Mouse (Mus musculus) limb, embryonic 14.5 days (tissue): ENCODE results near the gene Gnl1. TPM values are rescaled to one million over a fixed set of nuclear protein-coding genes. Genes with fewer than 3 reads are reported as not detected.
"Not testable (repeated sequence)": the region's sequence is repeated elsewhere in the genome, so short reads cannot be mapped to it uniquely, and the experiment has no call there.

Experiments used
- ATAC-seq: fragments of 200-750 bp; cut with Nextera tagmentation; 2 replicates; pipeline ENCODE4 v1.8.0; 2017; ENCODE audit warnings: low read depth, moderate number of reproducible peaks, moderate TSS enrichment; ENCODE audit not compliant: low FRiP score
- DNase-seq: peaks from one replicate; pipeline ENCODE4 v3.0.0-alpha.2; 2015; ENCODE audit warnings: low spot score
- H3K27ac ChIP-seq: fragments of 300-500 bp; sonication (generic); replicated peaks from 2 replicates; pipeline ENCODE4 v1.5.1; 2014; ENCODE audit warnings: low read depth, mild to moderate bottlenecking, low read length, moderate library complexity, mixed read lengths
- H3K27me3 ChIP-seq: fragments of 300-500 bp; sonication (generic); 2 replicates; pipeline ENCODE4 v1.6.1; 2014; ENCODE audit warnings: low read length, mixed read lengths; ENCODE audit not compliant: control insufficient read depth, insufficient read depth
- H3K36me3 ChIP-seq: fragments of 300-500 bp; sonication (generic); 2 replicates; pipeline ENCODE4 v1.6.1; 2014; ENCODE audit warnings: mild to moderate bottlenecking, low read length, moderate library complexity, mixed read lengths; ENCODE audit not compliant: control insufficient read depth, insufficient read depth
- H3K4me1 ChIP-seq: fragments of 300-500 bp; sonication (generic); 2 replicates; pipeline ENCODE4 v1.6.1; 2014; ENCODE audit warnings: antibody characterized with exemption, low read length, mixed read lengths; ENCODE audit not compliant: control insufficient read depth, insufficient read depth
- H3K4me2 ChIP-seq: fragments of 300-500 bp; sonication (generic); replicated peaks from 2 replicates; pipeline ENCODE4 v1.6.1; 2014; ENCODE audit warnings: low read depth, mild to moderate bottlenecking, low read length, moderate library complexity; ENCODE audit not compliant: severe bottlenecking
- H3K4me3 ChIP-seq: fragments of 300-500 bp; sonication (generic); replicated peaks from 2 replicates; pipeline ENCODE4 v1.5.1; 2014; ENCODE audit warnings: low read length
- H3K9ac ChIP-seq: fragments of 300-500 bp; sonication (generic); 2 replicates; pipeline ENCODE4 v1.6.1; 2014; ENCODE audit warnings: mild to moderate bottlenecking, low read depth, low read length, moderate library complexity; ENCODE audit not compliant: severe bottlenecking
- H3K9me3 ChIP-seq: fragments of 300-500 bp; sonication (generic); 2 replicates; pipeline ENCODE4 v1.6.1; 2016; ENCODE audit warnings: low read length; ENCODE audit not compliant: control insufficient read depth
- POLR2A ChIP-seq: fragments of 200-500 bp; IDR thresholded peaks from 2 replicates; pipeline ENCODE4 v1.8.0; 2012; ENCODE audit warnings: inconsistent platforms, mild to moderate bottlenecking, moderate library complexity, borderline replicate concordance; ENCODE audit not compliant: insufficient read depth, insufficient read length; ENCODE audit errors: extremely low read depth
- WGBS: fragments of 180-500 bp; shearing (Covaris S2); extraction: QIAGEN DNeasy Blood & Tissue Kit; methylation state at CpG from one replicate; pipeline ENCODE4 v1.1.7; 2014; 5-methylcytosine and 5-hydroxymethylcytosine counted together
- polyA plus RNA-seq, 2 experiments: library from polyadenylated mRNA; depleted of rRNA in 1 of 2; stranded (reverse) in 1 of 2; unstranded in 1 of 2; fragments of >200 nt; fragmentation: Nextera tagmentation in 1 of 2; extraction: Ambion mirVana in 1 of 2; gene quantifications; 2 replicates each; pipeline versions ENCODE4 v1.2.1 to v1.2.3; 2012 to 2014

Gnl1 gene
- polyA plus RNA-seq, 2 experiments, result 41.8 to 43.4 TPM

GRCm38 (mm10) chr17:36025901-36026300 lies 46.2 kb downstream of the Gnl1 start:
- Histone ChIP-seq H3K4me1 (no peaks in the 10 kb centered on the region), H3K27ac (no peak overlapping the region), H3K36me3 (no peaks in the 10 kb centered on the region), H3K4me2 (no peak overlapping the region), H3K27me3 (no peaks in the 10 kb centered on the region), H3K9me3 (no peaks in the 10 kb centered on the region), H3K4me3 (no peak overlapping the region), H3K9ac (no peak overlapping the region)
- 64% methylated on average over 4 of the region's 4 CpGs for WGBS
- DNase-seq (no peak), ATAC-seq (no peak)
- TF ChIP-seq POLR2A, result no peak

GRCm38 (mm10) chr17:36027663-36028062 lies 48.0 kb downstream of the Gnl1 start:
- no peak overlapping the region for H3K27ac ChIP-seq
- H3K4me2 ChIP-seq, result no peak overlapping the region
- 0 out of 2 replicates have a peak, but pooled peaks cover 4% of the 10 kb centered on the region for H3K27me3 ChIP-seq
- H3K4me3 ChIP-seq, result no peak overlapping the region
- H3K4me1 ChIP-seq, result no peaks in the 10 kb centered on the region
- H3K9ac ChIP-seq, result no peak overlapping the region
- no peak for TF ChIP-seq POLR2A
- H3K9me3 ChIP-seq, result no peaks in the 10 kb centered on the region
- no peak for ATAC-seq
- DNase-seq, result no peak
- no peaks in the 10 kb centered on the region for H3K36me3 ChIP-seq
- 89% methylated on average over 4 of the region's 4 CpGs for WGBS

- Histone ChIP-seq H3K9me3 (no peaks in the 10 kb centered on the region), H3K9ac (no peak overlapping the region), H3K4me3 (no peak overlapping the region), H3K27me3 (0 out of 2 replicates have a peak, but pooled peaks cover 4% of the 10 kb centered on the region), H3K36me3 (no peaks in the 10 kb centered on the region), H3K4me2 (no peak overlapping the region), H3K4me1 (no peaks in the 10 kb centered on the region), H3K27ac (no peak overlapping the region)
- ATAC-seq (no peak), DNase-seq (no peak)
- TF ChIP-seq POLR2A, result no peak
- 85% methylated on average over 7 of the region's 7 CpGs for WGBS
These were observed 49.4 kb downstream of the Gnl1 start for GRCm38 (mm10) chr17:36028879-36029619.

- H3K4me1 ChIP-seq, H3K4me2 ChIP-seq, ATAC-seq, H3K27me3 ChIP-seq, H3K27ac ChIP-seq, H3K9me3 ChIP-seq, H3K36me3 ChIP-seq, DNase-seq, H3K4me3 ChIP-seq, H3K9ac ChIP-seq: not testable (repeated sequence)
- WGBS, result 66% methylated on average over 2 of the region's 4 CpGs
These were observed 50.5 kb downstream of the Gnl1 start for GRCm38 (mm10) chr17:36030046-36030702.

- H3K9me3 ChIP-seq, ATAC-seq, H3K27ac ChIP-seq, H3K4me1 ChIP-seq, H3K36me3 ChIP-seq, DNase-seq, H3K27me3 ChIP-seq: not testable (repeated sequence)
- H3K4me2 ChIP-seq, result peak overlapping the region; percentile 82
- 72% methylated on average over 4 of the region's 8 CpGs for WGBS
- 0 out of 2 replicates have a peak overlapping the region, but pooled peaks have one; percentile 55 for H3K9ac ChIP-seq
- H3K4me3 ChIP-seq, result peak overlapping the region; percentile 44
These were observed 51.3 kb downstream of the Gnl1 start for GRCm38 (mm10) chr17:36030703-36031582.

GRCm38 (mm10) chr17:36031583-36032331 lies 52.1 kb downstream of the Gnl1 start:
- not testable (repeated sequence) for H3K4me1 ChIP-seq, H3K36me3 ChIP-seq, H3K27ac ChIP-seq, H3K9me3 ChIP-seq, DNase-seq, H3K27me3 ChIP-seq
- peak overlapping the region; percentile 55 for H3K9ac ChIP-seq
- 2% methylated on average over 39 of the region's 40 CpGs for WGBS
- H3K4me2 ChIP-seq, result peak overlapping the region; percentile 82
- peak overlapping the region; percentile 44 for H3K4me3 ChIP-seq
- ATAC-seq, result peak; percentile 57; the same call in 1 of the 2 replicates

- not testable (repeated sequence) for H3K27me3 ChIP-seq, H3K27ac ChIP-seq, H3K9me3 ChIP-seq, DNase-seq, H3K36me3 ChIP-seq, H3K4me1 ChIP-seq
- ATAC-seq, result peak; percentile 60; the same call in 1 of the 2 replicates
- 1% methylated on average over 12 of the region's 25 CpGs for WGBS
- Histone ChIP-seq H3K4me3 (peak within 1 kb of the TSS; percentile 44), H3K9ac (peak within 1 kb of the TSS; percentile 55), H3K4me2 (peak within 1 kb of the TSS; percentile 82)
These were observed 52.8 kb downstream of the Gnl1 start, which contains the start of gene H2-T23 for GRCm38 (mm10) chr17:36032351-36032875. Gene H2-T23, minus strand, starts transcription at chr17:36032855.
